Mouse (Mus musculus) lung, embryonic 14.5 days (tissue): ENCODE results near the gene Actr3b. TPM values are rescaled to one million over a fixed set of nuclear protein-coding genes. Genes with fewer than 3 reads are reported as not detected.
A peak's percentile ranks its signal among the peaks of the same experiment; 100 is the strongest.

Source experiments
- ATAC-seq: fragments of 200-750 bp; cut with Nextera tagmentation; 2 replicates; pipeline ENCODE4 v1.8.0; 2017; ENCODE audit warnings: mild to moderate bottlenecking, moderate TSS enrichment, moderate library complexity; ENCODE audit not compliant: insufficient read depth
- DNase-seq: peaks from one replicate; pipeline ENCODE4 v3.0.0-alpha.2; 2015
- H3K27ac ChIP-seq: fragments of 300-500 bp; sonication (generic); 2 replicates; pipeline ENCODE4 v1.5.1; 2014; ENCODE audit warnings: low read depth, mild to moderate bottlenecking, moderate library complexity
- H3K27me3 ChIP-seq: fragments of 300-500 bp; sonication (generic); 2 replicates; pipeline ENCODE4 v1.6.1; 2014; ENCODE audit warnings: low read length, control low read depth; ENCODE audit not compliant: insufficient read depth
- H3K36me3 ChIP-seq: fragments of 300-500 bp; sonication (generic); 2 replicates; pipeline ENCODE4 v1.6.1; 2014; ENCODE audit warnings: control low read depth; ENCODE audit not compliant: insufficient read depth
- H3K4me1 ChIP-seq: fragments of 300-500 bp; sonication (generic); 2 replicates; pipeline ENCODE4 v1.6.1; 2014; ENCODE audit warnings: antibody characterized with exemption, control low read depth; ENCODE audit not compliant: insufficient read depth
- H3K4me2 ChIP-seq: fragments of 300-500 bp; sonication (generic); 2 replicates; pipeline ENCODE4 v1.6.1; 2014; ENCODE audit warnings: mild to moderate bottlenecking
- H3K4me3 ChIP-seq: fragments of 300-500 bp; sonication (generic); 2 replicates; pipeline ENCODE4 v1.5.1; 2014; ENCODE audit warnings: low read depth, low read length
- H3K9ac ChIP-seq: fragments of 300-500 bp; sonication (generic); 2 replicates; pipeline ENCODE4 v1.6.1; 2014
- H3K9me3 ChIP-seq: fragments of 300-500 bp; sonication (generic); 2 replicates; pipeline ENCODE4 v1.6.1; 2016; ENCODE audit warnings: low read depth, low read length, control low read depth
- CTCF ChIP-seq: IDR thresholded peaks from 2 replicates; pipeline ENCODE4 v1.5.1; 2016; ENCODE audit warnings: antibody characterized with exemption, low read depth
- WGBS: fragments of 180-500 bp; shearing (Covaris S2); extraction: QIAGEN DNeasy Blood & Tissue Kit; methylation state at CpG from one replicate; pipeline ENCODE4 v1.1.7; 2014; 5-methylcytosine and 5-hydroxymethylcytosine counted together
- polyA plus RNA-seq: library from polyadenylated mRNA; unstranded; fragments of >200 nt; fragmentation: Nextera tagmentation; extraction: Ambion mirVana; gene quantifications from 2 replicates; pipeline ENCODE4 v1.2.1, GENCODE M21; 2014

The Actr3b gene
- polyA plus RNA-seq, 1 experiment from 2014 or later, result 2.3 TPM

- 71% methylated on average over 3 of the region's 3 CpGs for WGBS
- ATAC-seq, result no peak
Measured at GRCm38 (mm10) chr5:25877996-25878395, 118.2 kb downstream of the Actr3b start.

GRCm38 (mm10) chr5:25886708-25887107 is 126.9 kb downstream of the Actr3b start:
- 62% methylated on average over 3 of the region's 3 CpGs for WGBS
- ATAC-seq, result no peak
- H3K36me3 ChIP-seq, result no peaks in the 10 kb centered on the region
- no peak overlapping the region for H3K4me3 ChIP-seq
- no peak for TF ChIP-seq CTCF
- H3K4me2 ChIP-seq, result no peak overlapping the region
- H3K27ac ChIP-seq, result no peak overlapping the region
- H3K4me1 ChIP-seq, result no peaks in the 10 kb centered on the region
- DNase-seq, result no peak
- H3K27me3 ChIP-seq, result no peaks in the 10 kb centered on the region
- H3K9ac ChIP-seq, result no peak overlapping the region
- H3K9me3 ChIP-seq, result no peaks in the 10 kb centered on the region

More at GRCm38 (mm10) chr5:25877996-25878395, 118.2 kb downstream of the Actr3b start:
- H3K9me3 ChIP-seq, result no peaks in the 10 kb centered on the region
- no peak overlapping the region for H3K27ac ChIP-seq
- no peak for TF ChIP-seq CTCF
- no peak overlapping the region for H3K9ac ChIP-seq
- no peak for DNase-seq
- H3K4me3 ChIP-seq, result no peak overlapping the region
- no peaks in the 10 kb centered on the region for H3K36me3 ChIP-seq
- no peaks in the 10 kb centered on the region for H3K27me3 ChIP-seq
- no peaks in the 10 kb centered on the region for H3K4me1 ChIP-seq
- H3K4me2 ChIP-seq, result no peak overlapping the region

- Histone ChIP-seq H3K4me1 (no peaks in the 10 kb centered on the region), H3K27me3 (no peaks in the 10 kb centered on the region), H3K9me3 (no peaks in the 10 kb centered on the region), H3K36me3 (no peaks in the 10 kb centered on the region), H3K9ac (no peak overlapping the region), H3K27ac (no peak overlapping the region), H3K4me3 (no peak overlapping the region), H3K4me2 (no peak overlapping the region)
- 50% methylated on average over 3 of the region's 3 CpGs for WGBS
- ATAC-seq, result no peak
- no peak for TF ChIP-seq CTCF
- DNase-seq, result no peak
Measured at GRCm38 (mm10) chr5:25889746-25890382, 130.1 kb downstream of the Actr3b start.

GRCm38 (mm10) chr5:25891321-25891720 is 131.5 kb downstream of the Actr3b start:
- WGBS, result 83% methylated on average over 1 of the region's 1 CpGs
- DNase-seq, result peak; percentile 11
- no peak for ATAC-seq
- H3K27me3 ChIP-seq, result no peaks in the 10 kb centered on the region
- H3K4me2 ChIP-seq, result no peak overlapping the region
- no peak overlapping the region for H3K27ac ChIP-seq
- no peak overlapping the region for H3K4me3 ChIP-seq
- H3K4me1 ChIP-seq, result no peaks in the 10 kb centered on the region
- no peak for TF ChIP-seq CTCF
- H3K36me3 ChIP-seq, result no peaks in the 10 kb centered on the region
- H3K9ac ChIP-seq, result no peak overlapping the region
- H3K9me3 ChIP-seq, result no peaks in the 10 kb centered on the region

Other genes starting within 250 kb of the Actr3b start
- 0.09 TPM in 1 of 2 replicates, not detected in the other for gene Cct8l1, start 243.9 kb upstream of the Actr3b start, polyA plus RNA-seq
- gene Xrcc2, start 54.2 kb upstream of the Actr3b start, polyA plus RNA-seq, result 8.5 and 10.2 TPM in 2 replicates
- gene Gm21663, start 182.4 kb downstream of the Actr3b start, polyA plus RNA-seq, result 0.07 TPM in 1 of 2 replicates, not detected in the other
- gene Gm21671, start 194.4 kb downstream of the Actr3b start, polyA plus RNA-seq, result 0.12 TPM in 1 of 2 replicates, not detected in the other
- not detected in 2 replicates for gene Gm21680, start 212.7 kb downstream of the Actr3b start, polyA plus RNA-seq
- 0.11 TPM in 1 of 2 replicates, not detected in the other for gene Gm21698, start 228.7 kb downstream of the Actr3b start, polyA plus RNA-seq
- 0.21 TPM in 1 of 2 replicates, not detected in the other for gene Gm1979, start 244.8 kb downstream of the Actr3b start, polyA plus RNA-seq